Mouse (Mus musculus) layer of hippocampus, postnatal 14 days (tissue): ENCODE results near the gene Nrxn1. TPM values are rescaled to one million over a fixed set of nuclear protein-coding genes. Genes with fewer than 3 reads are reported as not detected.
A peak's percentile ranks its signal among the peaks of the same experiment; 100 is the strongest.

ENCODE experiments used
- DNase-seq, 2 experiments: peaks; one replicate each; pipeline ENCODE4 v3.0.0; 2021 to 2022; ENCODE audit warnings: low spot score in 2 of 2, mixed read lengths in 1 of 2
- total RNA-seq, 2 experiments: library from RNA; stranded (reverse); gene quantifications; 2 replicates each; pipeline ENCODE4 v1.2.3; 2021

Nrxn1 gene
- total RNA-seq, 2 experiments from 2014 or later, result 436 to 504 TPM

GRCm38 (mm10) chr17:90995436-90995835 is 97.4 kb downstream of the Nrxn1 start:
- no peak for DNase-seq

GRCm38 (mm10) chr17:90994247-90994646 is 98.6 kb downstream of the Nrxn1 start:
- no peak for DNase-seq

- no peak for DNase-seq
Measured at GRCm38 (mm10) chr17:90990747-90991146, 102.1 kb downstream of the Nrxn1 start.

- peak in 1 of 2 experiments; percentile 5 for DNase-seq
Measured at GRCm38 (mm10) chr17:90962904-90963531, 129.9 kb downstream of the Nrxn1 start.

- DNase-seq, result no peak
Measured at GRCm38 (mm10) chr17:90955221-90955620, 137.7 kb downstream of the Nrxn1 start.

- DNase-seq, result no peak
Measured at GRCm38 (mm10) chr17:90934929-90935328, 157.9 kb downstream of the Nrxn1 start.

- no peak for DNase-seq
Measured at GRCm38 (mm10) chr17:90913320-90913719, 179.6 kb downstream of the Nrxn1 start.

- DNase-seq, result no peak
Measured at GRCm38 (mm10) chr17:90912746-90913145, 180.1 kb downstream of the Nrxn1 start.

- no peak for DNase-seq
Measured at GRCm38 (mm10) chr17:90912341-90912740, 180.5 kb downstream of the Nrxn1 start.

GRCm38 (mm10) chr17:90906118-90907093 is 186.5 kb downstream of the Nrxn1 start:
- no peak for DNase-seq

GRCm38 (mm10) chr17:90905143-90905542 is 187.7 kb downstream of the Nrxn1 start:
- DNase-seq, result no peak

GRCm38 (mm10) chr17:90892327-90893259 is 200.3 kb downstream of the Nrxn1 start:
- DNase-seq, result peak; percentile 21 to 86

GRCm38 (mm10) chr17:90891711-90892110 is 201.2 kb downstream of the Nrxn1 start:
- no peak for DNase-seq

- DNase-seq, result no peak
Measured at GRCm38 (mm10) chr17:90857225-90857624, 235.6 kb downstream of the Nrxn1 start.

GRCm38 (mm10) chr17:90843876-90844275 is 249.0 kb downstream of the Nrxn1 start:
- no peak for DNase-seq

GRCm38 (mm10) chr17:90843072-90843611 is 249.7 kb downstream of the Nrxn1 start:
- no peak for DNase-seq

- no peak for DNase-seq
Measured at GRCm38 (mm10) chr17:90837022-90837414, 255.9 kb downstream of the Nrxn1 start.

GRCm38 (mm10) chr17:90836154-90837021 is 256.5 kb downstream of the Nrxn1 start:
- DNase-seq, result no peak

- DNase-seq, result no peak
Measured at GRCm38 (mm10) chr17:90818340-90818739, 274.5 kb downstream of the Nrxn1 start.

GRCm38 (mm10) chr17:90817898-90818297 is 275.0 kb downstream of the Nrxn1 start:
- DNase-seq, result peak in 1 of 2 experiments; percentile 41
